Mouse (Mus musculus) hindbrain, embryonic 12.5 days (tissue): ENCODE data around the gene Polh. TPM values are rescaled to one million over a fixed set of nuclear protein-coding genes. Genes with fewer than 3 reads are reported as not detected.

Experiments
- ATAC-seq: fragments of 200-750 bp; cut with Nextera tagmentation; 2 replicates; pipeline ENCODE4 v1.8.0; 2017; ENCODE audit warnings: moderate TSS enrichment; ENCODE audit not compliant: low FRiP score
- H3K27ac ChIP-seq: fragments of 300-500 bp; sonication (generic); 2 replicates; pipeline ENCODE4 v1.5.1; 2016; ENCODE audit warnings: mild to moderate bottlenecking
- H3K27me3 ChIP-seq: fragments of 300-500 bp; sonication (generic); 2 replicates; pipeline ENCODE4 v1.6.1; 2016; ENCODE audit warnings: mild to moderate bottlenecking
- H3K36me3 ChIP-seq: fragments of 300-500 bp; sonication (generic); 2 replicates; pipeline ENCODE4 v1.6.1; 2016; ENCODE audit warnings: mild to moderate bottlenecking
- H3K4me1 ChIP-seq: fragments of 300-500 bp; sonication (generic); 2 replicates; pipeline ENCODE4 v1.6.1; 2016
- H3K4me2 ChIP-seq: fragments of 300-500 bp; sonication (generic); replicated peaks from 2 replicates; pipeline ENCODE4 v1.6.1; 2016; ENCODE audit warnings: mild to moderate bottlenecking
- H3K4me3 ChIP-seq: fragments of 300-500 bp; sonication (generic); 2 replicates; pipeline ENCODE4 v1.5.1; 2016; ENCODE audit warnings: mild to moderate bottlenecking
- H3K9ac ChIP-seq: fragments of 300-500 bp; sonication (generic); 2 replicates; pipeline ENCODE4 v1.6.1; 2016; ENCODE audit warnings: mild to moderate bottlenecking, moderate library complexity
- H3K9me3 ChIP-seq: fragments of 300-500 bp; sonication (generic); replicated peaks from 2 replicates; pipeline ENCODE4 v1.6.1; 2016; ENCODE audit warnings: mild to moderate bottlenecking
- WGBS: fragments of 180-500 bp; shearing (Covaris S2); methylation state at CpG from one replicate; pipeline ENCODE4 v1.1.7; 2016; 5-methylcytosine and 5-hydroxymethylcytosine counted together
- microRNA counts: library from miRNA; unstranded; fragments of <30 nt; microRNA quantifications from one replicate; lab custom pipeline; 2017
- microRNA-seq: library from miRNA; unstranded; fragments of <30 nt; microRNA quantifications from one replicate; pipeline ENCODE4, GENCODE M21; 2017
- polyA plus RNA-seq: library from polyadenylated mRNA; unstranded; fragments of >200 nt; fragmentation: Nextera tagmentation; extraction: Ambion mirVana; gene quantifications from 2 replicates; pipeline ENCODE4 v1.2.1, GENCODE M21; 2016

Polh gene
- polyA plus RNA-seq, 1 experiment from 2014 or later = 12.4 TPM

- H3K4me1 ChIP-seq = no peaks in the 10 kb centered on the region
- 91% methylated on average over 12 of the region's 12 CpGs for WGBS
- no peak for ATAC-seq
- H3K27me3 ChIP-seq = no peaks in the 10 kb centered on the region
- H3K9me3 ChIP-seq = no peaks in the 10 kb centered on the region
- no peak overlapping the region for H3K4me2 ChIP-seq
- H3K9ac ChIP-seq = no peak overlapping the region
- peaks cover 88% of the 10 kb centered on the region for H3K36me3 ChIP-seq
- no peak overlapping the region for H3K4me3 ChIP-seq
- no peak overlapping the region for H3K27ac ChIP-seq
Measured at GRCm38 (mm10) chr17:46123953-46124700, 78.3 kb downstream of the Polh start.

GRCm38 (mm10) chr17:46123285-46123684 lies 79.2 kb downstream of the Polh start:
- no peak overlapping the region for H3K4me2 ChIP-seq
- no peak overlapping the region for H3K4me3 ChIP-seq
- no peak overlapping the region for H3K27ac ChIP-seq
- H3K4me1 ChIP-seq = no peaks in the 10 kb centered on the region
- H3K9me3 ChIP-seq = no peaks in the 10 kb centered on the region
- H3K27me3 ChIP-seq = no peaks in the 10 kb centered on the region
- whole genome bisulfite sequencing = 93% methylated on average over 4 of the region's 4 CpGs
- ATAC-seq = no peak
- H3K36me3 ChIP-seq = peaks cover 88% of the 10 kb centered on the region
- no peak overlapping the region for H3K9ac ChIP-seq

- Histone ChIP-seq H3K4me1 (no peaks in the 10 kb centered on the region), H3K9me3 (no peaks in the 10 kb centered on the region), H3K9ac (no peak overlapping the region), H3K27ac (no peak overlapping the region), H3K4me3 (no peak overlapping the region), H3K27me3 (no peaks in the 10 kb centered on the region), H3K36me3 (peaks cover 88% of the 10 kb centered on the region), H3K4me2 (no peak overlapping the region)
- no peak for ATAC-seq
- 99% methylated on average over 4 of the region's 4 CpGs for WGBS
Measured at GRCm38 (mm10) chr17:46122791-46123190, 79.7 kb downstream of the Polh start.

MicroRNA genes within 50 kb of the gene (microRNA counts, 519-probe panel; counts per million panel counts)
- microRNA mmu-miR-693-3p (lab: Ali Mortazavi, UCI) (470 counts per million, percentile 58 among the panel's probes with 10 or more counts), microRNA mmu-miR-693-5p (lab: Ali Mortazavi, UCI) (470 counts per million, percentile 58 among the panel's probes with 10 or more counts)

Small RNA genes lying within 50 kb of the gene (microRNA-seq; reads per million reads assigned to microRNA genes)
- gene Mir693 = 0.81 reads per million

Other genes with a start within 250 kb of the Polh start
- 4.0 and 4.7 TPM in 2 replicates for gene Vegfa, start 170.3 kb downstream of the Polh start, polyA plus RNA-seq
- gene Mrps18a, start 91.7 kb downstream of the Polh start, polyA plus RNA-seq = 120 and 130 TPM in 2 replicates
- 20.3 and 21.5 TPM in 2 replicates for gene Rsph9, start 58.4 kb downstream of the Polh start, polyA plus RNA-seq
- gene Mad2l1bp, start 49.1 kb downstream of the Polh start, polyA plus RNA-seq = 27.6 and 30.6 TPM in 2 replicates
- 49.3 and 54.1 TPM in 2 replicates for gene Gtpbp2, start 41.6 kb downstream of the Polh start, polyA plus RNA-seq
- gene Xpo5, start 137 bp upstream of the Polh start, polyA plus RNA-seq = 57.6 and 58.3 TPM in 2 replicates
- 76.1 and 91.8 TPM in 2 replicates for gene Polr1c, start 45.4 kb upstream of the Polh start, polyA plus RNA-seq
- gene Yipf3, start 45.4 kb upstream of the Polh start, polyA plus RNA-seq = 77.2 and 83.8 TPM in 2 replicates
- 3.9 and 4.1 TPM in 2 replicates for gene Lrrc73, start 50.9 kb upstream of the Polh start, polyA plus RNA-seq
- gene Tjap1, start 80.4 kb upstream of the Polh start, polyA plus RNA-seq = 50.0 and 54.1 TPM in 2 replicates
- 2.9 and 3.1 TPM in 2 replicates for gene Dlk2, start 94.8 kb upstream of the Polh start, polyA plus RNA-seq
- gene Abcc10, start 125.7 kb upstream of the Polh start, polyA plus RNA-seq = 9.7 and 10.8 TPM in 2 replicates
- 24.4 and 25.3 TPM in 2 replicates for gene Zfp318, start 181.1 kb upstream of the Polh start, polyA plus RNA-seq
- 0.57 and 0.95 TPM in 2 replicates for gene Crip3, start 226.3 kb upstream of the Polh start, polyA plus RNA-seq
- gene Slc22a7, start 235.8 kb upstream of the Polh start, polyA plus RNA-seq = not detected in 2 replicates